Mouse (Mus musculus) megakaryocyte, embryonic 14.5 days (primary cell): ENCODE data around the gene Tgfbr2.

Experiments
- FLI1 ChIP-seq: IDR thresholded peaks from 2 replicates; pipeline ENCODE4 v1.6.1; 2012; ENCODE audit warnings: low read length, inconsistent platforms, mixed read lengths
- GATA1 ChIP-seq: IDR thresholded peaks from 3 replicates; pipeline ENCODE4 v1.6.1; 2012; ENCODE audit warnings: mixed read lengths, low read length, inconsistent platforms, borderline replicate concordance

- TF ChIP-seq GATA1 (no peak), FLI1 (no peak)
Measured at GRCm38 (mm10) chr9:116138595-116139134, 36.5 kb downstream of the Tgfbr2 start.
